Mouse (Mus musculus): ENCODE data around the gene Cyp2d10.

Cyp2d10 gene

GRCm38 (mm10) chr15:82358431-82359260 lies 48.3 kb downstream of the Cyp2d10 start:
- no peak for DNase-seq (ENCODE audit: low read depth, low spot score)

DNA sequence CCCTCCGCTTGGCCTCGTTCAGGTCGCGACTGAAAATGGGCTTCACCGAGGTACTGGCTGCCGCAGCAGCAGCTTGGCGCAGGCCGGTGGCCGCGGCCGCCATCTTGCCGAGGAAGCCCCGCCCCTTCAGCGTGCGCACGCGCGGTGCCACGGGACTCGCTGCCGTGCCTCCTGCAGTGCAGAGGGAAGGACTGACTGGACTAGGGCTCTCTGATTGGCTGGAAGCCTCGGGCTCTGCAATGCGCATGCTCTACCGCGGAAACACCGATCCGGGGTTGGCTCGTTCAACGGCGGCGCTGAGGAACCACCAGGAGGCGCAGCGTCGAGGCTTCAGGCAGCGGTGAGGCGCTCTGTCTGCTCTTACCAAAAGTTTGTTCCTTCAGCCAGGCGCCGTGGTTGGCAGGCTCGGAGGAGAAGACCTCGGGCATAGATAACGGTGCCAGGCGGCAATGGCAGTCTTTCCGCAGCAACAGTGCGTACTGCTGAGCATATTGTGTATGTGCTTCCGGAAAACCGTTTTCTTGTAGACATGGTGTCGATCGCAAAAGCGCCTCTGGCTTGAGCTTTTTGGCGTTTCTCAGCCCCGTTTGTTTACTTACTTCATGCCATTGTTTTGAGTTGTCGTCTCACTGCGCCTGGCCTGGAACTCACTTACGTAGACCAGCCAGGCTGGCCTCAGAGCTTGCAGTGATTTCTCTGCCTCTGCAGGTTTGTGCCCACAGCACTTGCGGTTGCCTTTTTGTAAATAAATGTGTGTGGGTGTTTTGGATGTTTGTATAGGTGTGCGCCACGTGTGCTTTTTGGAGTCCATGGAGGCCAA lies 52.7 kb downstream of the Cyp2d10 start, which contains the start of gene Ndufa6:
Ndufa6 (minus strand) TSS at position 197 of the 820 bp plus-strand sequence.
- peak; percentile 99 for DNase-seq (ENCODE audit: low read depth, low spot score)

- no peak for DNase-seq (ENCODE audit: low read depth, low spot score)
Measured at GRCm38 (mm10) chr15:82353745-82354113, 53.3 kb downstream of the Cyp2d10 start.

GRCm38 (mm10) chr15:82353078-82353744 lies 53.8 kb downstream of the Cyp2d10 start:
- no peak for DNase-seq (ENCODE audit: low read depth, low spot score)
